Mouse (Mus musculus) limb, embryonic 11.5 days (tissue): Measurements from ENCODE around the gene Prkag1. TPM values are rescaled to one million over a fixed set of nuclear protein-coding genes. Genes with fewer than 3 reads are reported as not detected.

Experiments used
- ATAC-seq: fragments of 200-750 bp; cut with Nextera tagmentation; 2 replicates; pipeline ENCODE4 v1.8.0; 2017; ENCODE audit warnings: low read depth; ENCODE audit not compliant: insufficient number of reproducible peaks, low FRiP score, low TSS enrichment
- DNase-seq: peaks from one replicate; pipeline ENCODE4 v3.0.0-alpha.2; 2015; ENCODE audit warnings: low spot score
- H3K27ac ChIP-seq: fragments of 300-500 bp; sonication (generic); replicated peaks from 2 replicates; pipeline ENCODE4 v1.5.1; 2014; ENCODE audit warnings: low read depth, mild to moderate bottlenecking, low read length
- H3K27me3 ChIP-seq: fragments of 300-500 bp; sonication (generic); 2 replicates; pipeline ENCODE4 v1.6.1; 2014; ENCODE audit warnings: mild to moderate bottlenecking, low read length, mixed read lengths; ENCODE audit not compliant: control insufficient read depth, insufficient read depth
- H3K36me3 ChIP-seq: fragments of 300-500 bp; sonication (generic); 2 replicates; pipeline ENCODE4 v1.6.1; 2014; ENCODE audit warnings: mild to moderate bottlenecking, low read length, moderate library complexity, mixed read lengths; ENCODE audit not compliant: control insufficient read depth, insufficient read depth
- H3K4me1 ChIP-seq: fragments of 300-500 bp; sonication (generic); 2 replicates; pipeline ENCODE4 v1.6.1; 2014; ENCODE audit warnings: low read length, mixed read lengths; ENCODE audit not compliant: control insufficient read depth, insufficient read depth
- H3K4me2 ChIP-seq: fragments of 300-500 bp; sonication (generic); 2 replicates; pipeline ENCODE4 v1.6.1; 2014; ENCODE audit warnings: low read depth, mild to moderate bottlenecking, moderate library complexity; ENCODE audit not compliant: severe bottlenecking
- H3K4me3 ChIP-seq: fragments of 300-500 bp; sonication (generic); 2 replicates; pipeline ENCODE4 v1.5.1; 2014; ENCODE audit warnings: low read depth, low read length
- H3K9ac ChIP-seq: fragments of 300-500 bp; sonication (generic); 2 replicates; pipeline ENCODE4 v1.6.1; 2014; ENCODE audit warnings: mild to moderate bottlenecking, low read length
- H3K9me3 ChIP-seq: fragments of 300-500 bp; sonication (generic); 2 replicates; pipeline ENCODE4 v1.6.1; 2016; ENCODE audit warnings: low read length; ENCODE audit not compliant: control insufficient read depth
- WGBS: fragments of 180-500 bp; shearing (Covaris S2); extraction: QIAGEN DNeasy Blood & Tissue Kit; methylation state at CpG from one replicate; pipeline ENCODE4 v1.1.7; 2014; 5-methylcytosine and 5-hydroxymethylcytosine counted together
- polyA plus RNA-seq: library from polyadenylated mRNA; unstranded; fragments of >200 nt; fragmentation: Nextera tagmentation; extraction: Ambion mirVana; gene quantifications from 2 replicates; pipeline ENCODE4 v1.2.1, GENCODE M21; 2014

The Prkag1 gene
- polyA plus RNA-seq, 1 experiment from 2014 or later, result 84.6 TPM

- H3K4me3 ChIP-seq, result no peak overlapping the region
- ATAC-seq, result no peak
- WGBS, result 98% methylated on average over 11 of the region's 11 CpGs
These were observed 17.8 kb upstream of the Prkag1 start for GRCm38 (mm10) chr15:98849165-98849564.

DNA sequence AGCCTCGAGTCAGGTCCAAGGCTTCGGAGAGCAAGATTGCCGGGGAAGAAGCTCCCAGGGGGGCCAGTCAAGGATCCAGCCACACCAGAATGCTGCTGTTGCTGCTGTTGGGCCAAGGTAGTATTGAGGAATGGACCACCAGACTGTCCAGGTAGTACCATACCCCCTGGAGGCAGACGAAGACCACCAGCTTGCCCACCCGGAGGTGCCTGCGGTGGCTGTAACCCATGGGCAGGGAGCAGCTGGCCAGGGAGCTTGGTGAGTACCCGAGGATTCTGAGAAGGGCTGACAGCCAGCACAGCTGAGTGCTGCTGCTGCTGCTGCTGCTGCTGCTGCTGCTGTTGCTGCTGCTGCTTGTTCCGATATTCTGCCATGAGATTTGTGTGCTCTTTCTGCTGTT, 14.8 kb upstream of the Prkag1 start:
- Histone ChIP-seq H3K9ac (no peak overlapping the region), H3K4me2 (no peak overlapping the region), H3K27ac (no peak overlapping the region), H3K36me3 (peaks cover 85% of the 10 kb centered on the region), H3K9me3 (no peaks in the 10 kb centered on the region), H3K4me3 (no peak overlapping the region), H3K4me1 (no peaks in the 10 kb centered on the region), H3K27me3 (no peaks in the 10 kb centered on the region)
- WGBS, result 89% methylated on average over 8 of the region's 8 CpGs
- no peak for DNase-seq
- no peak for ATAC-seq

More at GRCm38 (mm10) chr15:98849165-98849564, 17.8 kb upstream of the Prkag1 start:
- H3K27me3 ChIP-seq, result no peaks in the 10 kb centered on the region
- peaks cover 75% of the 10 kb centered on the region for H3K36me3 ChIP-seq
- no peak overlapping the region for H3K9ac ChIP-seq
- H3K27ac ChIP-seq, result no peak overlapping the region
- H3K9me3 ChIP-seq, result no peaks in the 10 kb centered on the region
- H3K4me1 ChIP-seq, result no peaks in the 10 kb centered on the region
- H3K4me2 ChIP-seq, result no peak overlapping the region
- DNase-seq, result no peak

GRCm38 (mm10) chr15:98845149-98845548, 13.8 kb upstream of the Prkag1 start:
- H3K27me3 ChIP-seq, result no peaks in the 10 kb centered on the region
- H3K9me3 ChIP-seq, result no peaks in the 10 kb centered on the region
- H3K4me1 ChIP-seq, result no peaks in the 10 kb centered on the region
- no peak overlapping the region for H3K9ac ChIP-seq
- H3K4me2 ChIP-seq, result 0 out of 2 replicates have a peak overlapping the region, but pooled peaks have one; percentile 1
- DNase-seq, result no peak
- no peak overlapping the region for H3K27ac ChIP-seq
- no peak overlapping the region for H3K4me3 ChIP-seq
- WGBS, result 93% methylated on average over 2 of the region's 2 CpGs
- H3K36me3 ChIP-seq, result peaks cover 85% of the 10 kb centered on the region
- ATAC-seq, result no peak

GRCm38 (mm10) chr15:98843595-98844223, 12.4 kb upstream of the Prkag1 start:
- WGBS, result 92% methylated on average over 11 of the region's 11 CpGs
- Histone ChIP-seq H3K36me3 (peaks cover 83% of the 10 kb centered on the region), H3K4me2 (no peak overlapping the region), H3K27me3 (no peaks in the 10 kb centered on the region), H3K9ac (no peak overlapping the region), H3K27ac (no peak overlapping the region), H3K9me3 (no peaks in the 10 kb centered on the region), H3K4me1 (no peaks in the 10 kb centered on the region), H3K4me3 (no peak overlapping the region)
- ATAC-seq, result no peak
- no peak for DNase-seq

DNA sequence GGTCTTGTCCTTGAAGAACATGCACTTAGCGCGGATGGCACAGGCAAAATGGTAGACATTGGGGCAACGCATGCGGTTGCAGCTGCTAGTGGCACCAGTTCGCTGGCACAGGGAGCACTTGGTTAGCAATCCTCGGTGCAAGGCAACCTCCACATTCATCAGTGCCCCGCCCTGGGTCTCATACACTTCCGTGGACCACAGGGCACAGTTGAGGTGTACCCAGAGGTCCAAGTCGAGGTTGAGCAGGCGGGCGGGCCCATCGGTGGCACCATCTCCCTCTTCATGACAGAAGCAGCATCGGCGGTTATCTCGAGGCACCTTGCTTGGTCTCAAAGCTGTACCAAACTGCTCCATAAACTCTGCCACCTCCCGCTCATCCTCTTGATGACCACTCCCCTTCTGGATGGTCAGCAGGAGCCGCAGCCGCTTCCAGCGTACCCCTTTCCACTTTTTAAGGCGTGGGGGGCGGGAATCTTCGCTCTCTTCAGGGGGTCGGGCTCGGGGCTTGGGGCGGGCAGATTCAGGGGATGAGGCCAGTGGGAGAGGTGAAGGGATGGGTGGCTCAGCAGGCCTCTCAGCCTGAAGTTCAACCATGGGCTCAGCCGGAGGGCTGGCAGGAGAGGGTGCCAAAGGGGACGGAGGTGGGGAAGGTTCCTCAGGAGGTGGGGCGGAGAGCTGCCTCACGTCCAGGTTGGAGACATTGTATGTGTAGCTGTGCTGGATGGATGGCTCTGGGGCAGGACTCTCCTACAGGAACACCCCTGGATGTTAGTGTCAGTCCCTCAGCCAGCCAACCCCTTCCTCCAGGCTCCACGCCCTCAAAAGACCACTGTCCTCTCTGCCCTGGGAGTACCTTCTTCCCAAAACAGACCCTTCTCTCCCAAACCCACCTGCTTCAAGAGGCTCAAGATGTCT, 8.6 kb upstream of the Prkag1 start:
- Histone ChIP-seq H3K9me3 (no peaks in the 10 kb centered on the region), H3K36me3 (peaks cover 85% of the 10 kb centered on the region), H3K4me1 (no peaks in the 10 kb centered on the region), H3K4me2 (no peak overlapping the region), H3K4me3 (no peak overlapping the region), H3K27me3 (no peaks in the 10 kb centered on the region), H3K27ac (no peak overlapping the region), H3K9ac (no peak overlapping the region)
- DNase-seq (no peak), ATAC-seq (no peak)
- 94% methylated on average over 30 of the region's 30 CpGs for WGBS

DNA sequence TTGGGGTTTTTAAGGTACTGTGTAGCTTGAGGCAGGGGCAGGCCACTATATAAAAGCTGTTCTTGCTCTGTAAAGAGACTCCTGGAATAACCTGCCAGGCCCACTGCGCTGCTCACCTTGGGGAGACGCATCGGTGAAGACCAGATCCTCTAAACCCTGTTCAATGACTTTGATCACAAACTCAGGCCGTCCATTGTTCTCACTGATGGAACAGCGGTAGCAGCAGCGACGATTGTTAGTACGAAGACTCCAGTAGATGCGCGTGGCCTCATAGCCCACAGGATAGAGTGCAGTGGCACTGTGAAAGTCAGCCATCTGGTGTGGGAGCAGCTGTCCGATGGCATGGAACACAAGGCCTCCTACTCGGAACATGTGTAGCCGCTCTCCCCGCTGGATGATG, 7.8 kb upstream of the Prkag1 start:
- Histone ChIP-seq H3K4me3 (no peak overlapping the region), H3K36me3 (peaks cover 84% of the 10 kb centered on the region), H3K27ac (no peak overlapping the region), H3K27me3 (no peaks in the 10 kb centered on the region), H3K9ac (no peak overlapping the region), H3K4me1 (no peaks in the 10 kb centered on the region), H3K4me2 (no peak overlapping the region), H3K9me3 (no peaks in the 10 kb centered on the region)
- 93% methylated on average over 14 of the region's 14 CpGs for WGBS
- no peak for ATAC-seq
- no peak for DNase-seq

- WGBS, result 76% methylated on average over 4 of the region's 4 CpGs
- DNase-seq (no peak), ATAC-seq (no peak)
- Histone ChIP-seq H3K9me3 (no peaks in the 10 kb centered on the region), H3K4me3 (no peak overlapping the region), H3K4me2 (no peak overlapping the region), H3K36me3 (peaks cover 78% of the 10 kb centered on the region), H3K27ac (no peak overlapping the region), H3K27me3 (no peaks in the 10 kb centered on the region), H3K9ac (no peak overlapping the region), H3K4me1 (no peaks in the 10 kb centered on the region)
These were observed 6.4 kb upstream of the Prkag1 start for GRCm38 (mm10) chr15:98837743-98838103.

DNA sequence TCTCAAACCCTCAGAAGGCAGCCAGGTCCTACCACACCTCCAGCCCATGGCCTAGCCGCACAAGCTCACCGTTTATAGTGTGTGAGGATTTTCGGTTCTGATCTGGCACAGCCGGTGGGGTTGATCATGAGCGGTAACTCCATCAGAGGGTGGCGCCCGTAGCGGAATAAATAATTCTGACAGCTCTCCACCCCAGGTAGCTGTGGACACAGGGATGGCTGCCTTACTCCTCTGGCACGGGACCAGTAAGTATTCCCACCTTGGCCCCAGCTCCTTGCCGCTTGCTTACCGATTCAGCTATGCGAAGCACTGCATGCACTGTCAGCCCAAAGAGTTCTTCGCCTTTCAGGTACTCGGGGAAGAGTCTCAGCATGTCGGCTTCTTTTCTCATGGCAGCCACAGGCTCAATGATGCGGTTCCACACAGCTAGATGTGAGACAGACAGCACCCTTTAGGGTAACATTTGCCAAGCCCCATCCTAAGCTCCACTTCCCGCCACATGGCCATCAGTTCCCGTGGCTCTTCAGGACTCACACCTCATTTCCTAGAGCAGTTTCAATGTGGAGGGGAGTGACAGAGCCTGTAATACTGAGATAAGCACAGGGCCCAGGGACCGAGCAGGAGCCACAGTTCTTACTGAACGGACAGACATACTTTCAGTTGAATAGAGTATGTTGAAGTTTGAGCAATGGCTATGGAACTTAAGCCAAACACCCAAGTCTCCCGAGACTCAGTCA, 5.9 kb upstream of the Prkag1 start:
- no peak overlapping the region for H3K4me2 ChIP-seq
- H3K9me3 ChIP-seq, result no peaks in the 10 kb centered on the region
- no peak for DNase-seq
- WGBS, result 94% methylated on average over 21 of the region's 21 CpGs
- no peak overlapping the region for H3K9ac ChIP-seq
- H3K27me3 ChIP-seq, result no peaks in the 10 kb centered on the region
- H3K27ac ChIP-seq, result no peak overlapping the region
- no peak overlapping the region for H3K4me3 ChIP-seq
- peaks cover 74% of the 10 kb centered on the region for H3K36me3 ChIP-seq
- ATAC-seq, result no peak
- H3K4me1 ChIP-seq, result no peaks in the 10 kb centered on the region
